Mouse (Mus musculus) lung, postnatal 0 days (tissue): Measurements from ENCODE around the gene Itga2b.

Experiments
- CTCF ChIP-seq: IDR thresholded peaks from 2 replicates; pipeline ENCODE4 v1.5.1; 2016; ENCODE audit warnings: antibody characterized with exemption, mild to moderate bottlenecking
- EP300 ChIP-seq: IDR thresholded peaks from 2 replicates; pipeline ENCODE4 v1.6.1; 2016; ENCODE audit warnings: antibody characterized with exemption, mild to moderate bottlenecking, control low read depth

DNA sequence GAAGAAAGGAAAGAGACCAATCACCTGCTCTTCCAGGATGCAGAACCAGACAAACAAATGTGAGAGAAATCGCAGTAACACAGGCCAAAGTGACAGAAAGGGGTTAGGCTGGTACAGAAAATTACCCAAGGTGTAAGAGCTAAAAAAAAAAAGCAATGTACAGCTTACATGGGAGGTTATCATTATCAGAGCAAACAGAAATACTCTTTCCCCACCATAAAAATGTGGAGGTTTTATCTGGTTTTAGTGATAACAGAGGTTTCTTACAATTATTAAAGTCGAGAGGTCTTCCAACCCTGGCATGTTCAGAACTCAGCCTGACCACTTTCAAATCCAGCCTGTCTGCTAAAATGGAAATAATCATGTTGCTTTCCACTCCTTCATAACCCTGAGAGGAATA, 18.0 kb upstream of the Itga2b start:
- TF ChIP-seq CTCF (no peak), EP300 (no peak)
